Mouse (Mus musculus): ENCODE measurements at regions not wholly inside any gene's neighbourhood (a gene's known extent, or its start where the extent isn't known, plus 50 kb on each side); places are given as distances from the start of the nearest gene placed in this dataset.
"Not testable (repeated sequence)": the region's sequence is repeated elsewhere in the genome, so short reads cannot be mapped to it uniquely, and the experiment has no call there.

DNA sequence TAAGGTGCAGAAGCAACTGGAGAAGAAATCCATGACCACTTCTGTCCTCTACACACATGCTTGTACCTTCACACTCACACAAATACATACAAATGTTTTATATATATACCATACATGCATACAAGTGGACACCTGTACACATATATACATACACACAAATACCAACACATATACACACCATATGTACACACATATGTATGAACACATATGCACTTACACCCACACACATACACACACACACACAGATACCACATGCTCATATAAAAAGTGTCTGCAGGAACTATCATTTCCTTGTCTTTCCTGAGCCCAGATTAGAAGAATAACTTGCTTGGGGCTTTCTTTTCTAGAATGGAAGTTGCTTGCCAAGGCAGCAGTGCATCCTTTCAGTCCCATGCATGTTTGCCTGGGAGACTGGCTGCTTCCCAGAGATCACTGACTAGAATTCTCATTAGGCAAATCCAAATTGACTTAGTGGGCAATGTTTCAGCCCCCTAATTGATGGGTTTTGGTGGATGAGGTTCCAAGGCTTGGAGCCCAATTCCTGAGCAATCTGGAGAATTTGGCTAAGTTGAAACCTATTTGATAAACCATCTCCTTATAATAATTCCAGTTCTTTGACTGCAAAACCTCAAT is 169.2 kb upstream of the Hddc2 start:
- no peak for DNase-seq

DNA sequence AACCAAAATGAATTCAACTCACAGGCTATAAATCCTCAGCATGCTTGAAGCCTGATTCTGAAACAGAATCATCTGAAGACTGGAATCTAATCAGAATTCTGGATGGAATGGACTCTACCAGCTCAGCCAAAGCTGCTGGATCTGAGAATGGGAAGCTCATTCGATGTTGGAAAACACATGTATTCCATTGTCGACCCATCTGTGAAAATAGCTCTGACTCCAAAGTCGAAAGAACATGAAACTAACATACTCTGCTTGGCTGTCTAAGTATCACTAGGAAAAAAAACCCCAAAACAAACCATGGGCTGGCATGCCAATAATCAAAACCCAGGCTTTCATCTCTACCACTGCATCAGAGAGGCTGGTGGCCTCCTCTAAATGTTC is 168.7 kb upstream of the Hddc2 start:
- DNase-seq, result no peak

DNA sequence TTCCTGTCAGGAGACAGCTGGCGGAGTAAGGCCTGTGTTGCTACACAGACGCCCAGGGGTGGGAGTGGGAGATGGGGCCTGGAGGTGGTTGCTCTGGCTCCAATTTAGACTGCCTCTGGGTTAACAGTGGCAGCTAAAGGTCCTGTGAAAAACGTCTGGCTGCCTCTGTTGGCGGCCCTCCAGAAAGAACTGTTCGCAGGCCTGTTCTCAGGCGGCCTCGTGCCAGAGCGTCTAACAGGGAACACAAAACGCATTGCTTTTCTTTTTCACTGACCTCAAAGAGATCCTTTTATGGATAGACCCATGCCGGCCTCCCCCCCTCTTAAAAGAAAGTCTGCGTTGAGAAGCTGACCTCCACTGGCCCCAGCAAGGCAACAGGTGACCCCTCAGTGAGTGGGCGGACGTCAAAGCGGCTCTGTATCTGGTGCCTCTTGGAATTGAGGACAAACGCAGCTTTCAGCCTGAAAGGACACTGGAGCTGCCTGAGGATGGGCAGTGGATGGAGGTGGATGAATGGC is 140.0 kb upstream of the Hddc2 start:
- peak; percentile 33 for DNase-seq

DNA sequence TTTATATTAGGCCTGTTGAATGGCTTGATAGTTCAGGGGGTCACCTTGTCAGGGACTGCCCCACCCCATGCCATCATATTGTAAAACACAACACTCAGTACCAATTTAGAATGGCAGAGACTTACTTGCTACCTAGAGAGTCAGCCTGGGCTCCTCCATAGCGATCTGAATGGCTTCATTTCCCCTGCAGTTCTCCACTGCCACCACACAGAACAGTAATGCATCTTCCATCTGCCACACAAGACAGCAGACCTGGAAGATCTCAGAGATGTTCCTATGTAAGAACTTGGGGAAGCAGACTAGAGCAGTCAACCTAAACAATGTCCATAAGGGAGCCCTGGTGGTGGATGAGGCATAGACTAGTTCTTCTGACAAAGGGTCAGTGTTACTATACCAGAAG is 123.6 kb upstream of the Hddc2 start:
- no peak for DNase-seq

DNA sequence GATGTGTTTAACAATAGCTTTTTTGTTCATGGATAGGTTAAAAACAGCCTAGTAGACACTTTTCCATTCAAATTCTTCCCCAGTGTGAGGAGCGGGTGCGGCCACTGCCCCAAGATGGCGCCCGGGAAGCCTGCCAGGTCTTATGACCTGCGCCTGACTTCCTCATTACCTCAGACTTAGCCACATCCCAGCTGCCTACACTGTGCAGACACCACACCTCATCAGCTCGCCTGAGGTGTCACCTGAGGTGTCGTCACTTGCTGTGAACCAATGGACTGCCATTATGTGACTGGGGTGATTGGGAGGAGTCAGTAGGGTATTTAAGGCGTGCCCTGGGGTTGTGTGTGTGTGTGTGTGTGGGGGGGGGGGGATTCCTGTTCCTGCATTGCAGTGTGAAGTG is 101.0 kb upstream of the Hddc2 start:
- not testable (repeated sequence) for DNase-seq

DNA sequence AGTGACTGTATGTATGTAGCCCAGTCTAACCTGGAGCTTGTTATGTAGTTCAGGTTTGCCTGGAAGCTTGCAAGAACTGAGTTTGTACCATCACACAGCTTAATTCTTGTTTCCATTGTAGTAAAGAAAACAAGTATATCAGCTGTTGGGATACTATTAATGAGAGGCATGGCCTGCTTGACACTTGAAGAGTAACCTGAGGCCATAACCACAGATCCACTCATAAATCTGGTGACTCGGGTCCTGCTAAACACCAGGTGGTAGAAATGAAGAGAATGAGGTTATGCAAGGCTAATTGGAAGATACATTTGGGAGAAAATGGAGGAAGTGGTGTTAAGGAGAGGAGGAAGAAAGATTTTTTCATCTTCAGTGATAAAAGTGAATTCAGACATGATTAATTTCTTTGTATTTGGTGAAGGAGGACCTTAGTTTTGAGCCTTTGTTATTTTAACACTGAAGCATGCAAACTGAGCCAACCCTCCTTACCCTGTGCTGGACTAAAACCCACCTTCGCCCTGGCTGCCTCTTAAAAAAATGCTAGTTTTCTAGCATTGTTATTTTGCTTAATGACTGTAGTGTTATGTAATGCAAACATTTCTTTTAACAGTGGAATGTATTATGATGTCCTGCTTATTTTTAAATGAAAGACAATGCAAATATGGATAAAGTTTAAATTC is 100.3 kb upstream of the Hddc2 start:
- no peak for DNase-seq

DNA sequence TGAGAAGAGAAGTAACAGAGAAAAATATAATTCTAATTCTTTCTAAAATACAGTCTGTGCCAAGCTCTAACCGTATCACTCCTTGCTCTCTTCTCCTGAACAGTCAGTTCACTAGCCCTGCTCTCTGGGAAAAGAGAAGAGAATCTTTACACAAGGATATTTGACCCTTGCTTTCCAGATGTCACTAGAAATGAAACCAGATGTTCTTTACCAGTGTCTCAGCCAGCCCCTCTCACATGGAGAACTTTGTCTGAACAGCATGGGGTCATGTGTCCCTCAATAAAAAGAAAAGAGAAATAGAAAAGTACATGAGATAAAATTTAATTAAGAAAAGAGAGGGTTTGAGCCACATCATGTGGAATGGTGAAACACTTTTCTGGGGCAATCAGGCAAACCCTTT is 91.3 kb upstream of the Hddc2 start:
- no peak for DNase-seq

DNA sequence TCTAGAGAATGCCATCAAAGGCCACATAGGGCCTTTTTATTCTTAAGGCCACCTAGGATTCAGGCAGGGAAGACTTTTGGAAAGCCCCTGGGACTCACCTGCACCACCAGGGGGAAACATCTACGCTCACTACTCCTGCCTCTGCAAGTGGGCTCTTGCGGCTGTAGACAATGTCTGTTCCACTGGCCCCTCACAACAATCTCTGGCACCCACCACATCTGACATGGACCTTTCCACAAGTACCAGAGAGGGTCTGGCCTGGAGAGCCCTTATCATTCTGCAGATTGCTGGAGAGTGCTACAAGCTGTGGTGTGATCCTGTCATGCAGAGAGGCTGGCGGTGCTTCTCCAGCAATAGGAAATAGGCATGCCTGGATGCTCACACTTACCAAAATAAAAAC is 84.1 kb upstream of the Hddc2 start:
- no peak for DNase-seq

DNA sequence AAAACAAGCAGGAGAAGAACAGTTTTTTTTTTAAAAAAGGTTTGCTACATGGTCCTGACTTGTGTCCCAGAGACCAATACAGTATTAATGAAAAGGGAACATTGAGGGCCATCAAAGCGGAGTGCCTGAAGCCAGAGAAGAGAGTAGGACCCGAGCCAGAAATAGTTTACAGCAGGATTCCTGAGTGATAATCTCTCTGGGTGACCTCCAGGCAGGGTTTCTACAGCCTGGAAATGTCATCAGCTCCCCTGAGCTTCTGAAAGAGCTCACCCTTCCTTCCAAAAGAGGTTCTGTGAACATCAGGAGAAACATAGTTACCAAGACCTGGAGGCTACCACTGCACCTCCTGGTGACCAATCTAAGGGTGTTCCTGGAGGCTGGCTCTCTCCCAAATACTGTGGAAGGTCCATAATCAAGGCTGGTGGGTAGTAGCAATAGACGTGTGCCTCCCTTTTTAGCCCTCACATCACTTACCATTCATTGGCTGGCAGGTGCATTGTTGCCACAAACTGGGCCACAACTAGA is 70.7 kb upstream of the Hddc2 start:
- DNase-seq, result no peak

DNA sequence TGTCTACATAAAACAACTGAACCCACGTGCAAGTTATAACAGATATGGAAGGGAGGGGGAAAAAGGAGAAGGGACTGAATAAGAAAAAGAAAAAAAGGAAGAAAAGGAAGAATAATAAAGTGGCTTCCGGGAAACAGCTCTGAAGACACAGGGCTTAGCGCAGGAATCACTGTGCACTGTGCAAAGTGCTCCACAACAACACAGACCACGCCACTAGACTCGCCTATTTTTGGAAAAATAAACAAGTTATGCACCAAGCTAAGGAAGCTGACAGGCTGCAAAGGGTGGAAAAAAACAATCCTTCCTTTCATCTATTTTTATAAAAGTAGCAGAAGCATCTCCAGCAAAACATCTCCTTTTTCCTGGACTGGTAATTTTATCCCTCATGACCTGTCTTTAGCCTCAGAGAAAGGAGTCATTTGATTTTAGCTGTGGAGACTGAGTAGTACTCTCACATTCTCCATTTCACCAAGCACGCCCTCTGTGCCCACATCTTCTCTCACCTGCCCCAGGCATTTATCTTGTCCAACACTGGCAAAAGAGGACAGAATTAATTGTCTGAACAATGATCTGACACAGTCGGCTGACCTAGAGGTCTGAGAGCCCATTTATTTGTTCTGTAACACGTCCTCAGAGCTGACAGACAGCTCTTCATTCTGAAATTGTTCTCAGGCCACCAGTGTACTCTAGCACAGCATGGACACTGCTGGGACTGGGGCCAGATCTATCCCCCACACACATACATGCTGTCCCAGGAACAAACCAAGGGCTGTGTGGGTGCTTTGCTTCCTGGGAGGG is 60.4 kb upstream of the Hddc2 start:
- no peak for DNase-seq

DNA sequence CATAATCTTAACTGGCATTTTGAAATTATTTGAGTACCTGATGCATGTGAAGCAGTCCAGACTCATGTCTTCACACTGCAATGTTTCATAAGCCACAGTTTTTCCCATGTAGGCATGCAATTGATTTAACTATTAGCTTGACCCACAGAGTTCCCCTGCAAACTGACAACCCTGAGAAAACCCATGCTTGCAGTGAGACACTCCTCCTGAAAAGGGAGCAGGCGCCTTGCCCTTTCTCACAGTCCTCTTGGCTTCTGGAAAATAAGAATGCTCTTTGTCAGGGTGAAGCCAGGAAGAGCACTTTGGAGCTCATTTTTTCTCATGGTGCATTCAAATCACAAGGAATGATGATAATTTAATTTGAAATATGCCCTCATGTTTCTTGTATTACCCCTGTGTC is 56.2 kb upstream of the Hddc2 start:
- DNase-seq, result no peak

DNA sequence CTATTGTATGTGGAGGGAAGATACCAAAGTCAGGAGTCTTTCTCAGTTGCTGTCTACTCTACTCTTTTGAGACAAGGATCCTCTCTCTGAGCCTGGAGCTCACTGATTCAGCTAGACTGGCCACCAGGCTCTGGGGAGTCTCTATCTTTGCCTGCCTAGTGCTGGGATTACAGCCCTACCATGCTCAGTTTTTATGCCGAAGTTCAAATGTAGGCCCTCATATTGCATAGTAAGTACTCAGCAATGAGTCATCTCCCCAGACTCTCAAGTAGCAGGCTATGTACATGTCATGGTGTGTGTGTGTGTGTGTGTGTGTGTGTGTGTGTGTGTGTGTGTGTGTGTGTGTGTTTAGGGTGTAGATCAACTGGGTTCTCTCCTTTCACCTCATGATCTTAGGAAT is 55.6 kb upstream of the Hddc2 start:
- DNase-seq, result no peak

DNA sequence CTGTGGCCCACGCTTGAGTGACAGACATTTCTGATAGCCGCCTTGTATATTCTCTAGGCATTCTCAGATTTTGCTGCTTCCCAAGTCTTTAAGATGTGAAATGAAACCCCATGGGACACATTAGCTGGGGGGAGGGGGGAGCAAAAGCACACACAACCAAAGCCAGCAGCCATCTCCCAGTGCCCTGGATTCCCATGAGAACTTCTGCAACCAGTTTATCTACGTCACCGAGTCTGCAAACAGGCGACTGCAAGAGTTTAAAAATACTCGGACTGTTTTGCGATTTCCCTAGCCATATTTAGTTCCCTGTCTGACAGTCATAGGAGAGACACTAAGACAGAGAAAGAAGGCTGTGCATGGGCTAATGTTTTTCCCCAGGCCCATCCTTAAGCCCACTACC is 52.3 kb upstream of the Hddc2 start:
- no peak for DNase-seq
